Comparison of ENCODE assay signal across 21 mouse cellular contexts in the genomic region with DNA sequence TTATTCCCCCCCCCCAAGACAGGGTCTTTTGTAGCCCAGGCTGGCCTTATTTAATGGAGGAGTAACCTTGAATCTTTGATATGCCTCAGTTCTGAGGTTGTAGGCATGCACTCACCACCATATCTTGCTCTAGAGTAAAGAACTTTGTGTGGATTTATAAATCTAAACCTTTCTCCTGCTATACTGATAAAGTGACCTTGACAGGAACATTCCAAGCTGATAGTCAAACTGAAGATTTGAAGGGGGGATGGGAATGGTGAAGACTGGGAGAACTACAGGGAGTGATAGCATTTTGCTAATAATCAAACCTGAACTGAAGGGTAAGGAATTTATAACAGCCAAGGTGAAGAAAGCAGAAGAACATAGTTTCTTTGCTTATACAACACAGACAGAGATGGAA.
"Had no signal": no experiment of that assay in that cellular context is flagged by ENCODE, and none has a peak within 500 bp of the region (broad histone marks: within the 10 kb centered on the region; RNA-seq: fewer than 3 reads in every experiment).

No protein-coding gene starts in this region.

- H3K4me1 ChIP-seq: lung, embryonic 15.5 days; midbrain, embryonic 10.5 days; midbrain, embryonic 12.5 days; neural tube, embryonic 13.5 days; neural tube, embryonic 15.5 days had no signal

- H3K27ac ChIP-seq: liver, embryonic 15.5 days; lung, embryonic 15.5 days; midbrain, embryonic 10.5 days; midbrain, embryonic 12.5 days; neural tube, embryonic 13.5 days; neural tube, embryonic 15.5 days had no signal

- H3K27me3 ChIP-seq: liver, embryonic 15.5 days; lung, embryonic 15.5 days; midbrain, embryonic 12.5 days; neural tube, embryonic 13.5 days; neural tube, embryonic 15.5 days had no signal

- H3K4me2 ChIP-seq: liver, embryonic 15.5 days; lung, embryonic 15.5 days; midbrain, embryonic 12.5 days; neural tube, embryonic 13.5 days; neural tube, embryonic 15.5 days had no signal

- DNase-seq: liver, postnatal 0 days; lung, adult 2 months; lung, postnatal 4 days; midbrain, embryonic 14.5 days; retina, postnatal 1 day; right cerebral cortex, adult 18-20 months; right cerebral cortex, postnatal 25 days; right cerebral cortex, postnatal 4 days; spleen, adult 18-20 months; thymus, adult 2 months; thymus, postnatal 25 days; thymus, postnatal 4 days had no signal

- H3K9ac ChIP-seq: liver, embryonic 15.5 days; liver, postnatal 0 days; lung, embryonic 15.5 days; midbrain, embryonic 12.5 days; neural tube, embryonic 13.5 days; neural tube, embryonic 15.5 days had no signal

- ATAC-seq: liver, postnatal 0 days; lung, postnatal 0 days; midbrain, embryonic 16.5 days had no signal

- H3K4me3 ChIP-seq: liver, embryonic 15.5 days; lung, embryonic 15.5 days; midbrain, embryonic 10.5 days; midbrain, embryonic 12.5 days; myocyte; neural tube, embryonic 13.5 days; neural tube, embryonic 15.5 days had no signal

- H3K9me3 ChIP-seq: liver, embryonic 15.5 days; lung, embryonic 15.5 days; midbrain, embryonic 10.5 days; midbrain, embryonic 12.5 days; neural tube, embryonic 13.5 days; neural tube, embryonic 15.5 days had no signal
